ENCODE assay signal across 12 mouse cellular contexts in genomic region chr11:88474889-88475440, GRCm38 (mm10).
A peak's percentile ranks its signal among the peaks of the same experiment; 100 is the strongest.
DNase-seq lines count a peak whose midpoint lies in the region; ATAC-seq lines count a peak whose summit lies in the region.
"Had no signal": no experiment of that assay in that cellular context is flagged by ENCODE, and none has a peak within 500 bp of the region (broad histone marks: within the 10 kb centered on the region; RNA-seq: fewer than 3 reads in every experiment).

No protein-coding gene starts in this region.

- peak; percentile 40; the same call in 1 of the 2 replicates for ATAC-seq in embryonic facial prominence, embryonic 15.5 days (ENCODE audit: insufficient number of reproducible peaks, low FRiP score, low TSS enrichment, low read depth)
- peak; percentile 73 for ATAC-seq in heart, embryonic 16.5 days (replicated peaks; ENCODE audit: extremely low read depth, insufficient read depth, low FRiP score)
- no peak; the same call in 1 of the 2 replicates for ATAC-seq in midbrain, embryonic 15.5 days (replicated peaks)

- H3K4me2 ChIP-seq in embryonic facial prominence, embryonic 15.5 days (replicated peaks) = no peak overlapping the region
- H3K4me2 ChIP-seq in heart, embryonic 16.5 days (ENCODE audit: low read depth, low read length) = no peak overlapping the region
- H3K4me2 ChIP-seq in midbrain, embryonic 15.5 days = no peak overlapping the region
- H3K4me2 ChIP-seq: neural tube, embryonic 12.5 days had no signal

- H3K36me3 ChIP-seq in embryonic facial prominence, embryonic 15.5 days = no peaks in the 10 kb centered on the region
- peaks cover 8% of the 10 kb centered on the region for H3K36me3 ChIP-seq in heart, embryonic 16.5 days (ENCODE audit: control insufficient read depth, insufficient read depth)
- H3K36me3 ChIP-seq in midbrain, embryonic 15.5 days (replicated peaks) = no peaks in the 10 kb centered on the region
- H3K36me3 ChIP-seq: neural tube, embryonic 12.5 days had no signal

- H3K27me3 ChIP-seq in embryonic facial prominence, embryonic 15.5 days = no peaks in the 10 kb centered on the region
- H3K27me3 ChIP-seq in heart, embryonic 16.5 days (ENCODE audit: control insufficient read depth, insufficient read depth, low read length) = no peaks in the 10 kb centered on the region
- H3K27me3 ChIP-seq in midbrain, embryonic 15.5 days (replicated peaks) = no peaks in the 10 kb centered on the region
- H3K27me3 ChIP-seq: neural tube, embryonic 12.5 days had no signal

- intact Hi-C loops in left cerebral cortex, postnatal 4 days (cut with DNase I) = no loop called here
- intact Hi-C loops in left cerebral cortex, postnatal 25 days (cut with DNase I) = no loop called here
- intact Hi-C loops in gastrocnemius, postnatal 36 days (cut with DNase I) = no loop called here

- H3K9ac ChIP-seq in embryonic facial prominence, embryonic 15.5 days = no peak overlapping the region
- peak overlapping the region; percentile 31; the same call in 1 of the 2 replicates for H3K9ac ChIP-seq in heart, embryonic 16.5 days (ENCODE audit: low read length)
- H3K9ac ChIP-seq in midbrain, embryonic 15.5 days = no peak overlapping the region
- H3K9ac ChIP-seq: neural tube, embryonic 12.5 days had no signal

- H3K27ac ChIP-seq in embryonic facial prominence, embryonic 15.5 days (replicated peaks) = no peak overlapping the region
- H3K27ac ChIP-seq in heart, embryonic 16.5 days (ENCODE audit: low read length) = peak overlapping the region; percentile 90
- H3K27ac ChIP-seq in midbrain, embryonic 15.5 days = peak overlapping the region; percentile 50; the same call in 1 of the 2 replicates
- H3K27ac ChIP-seq: kidney, postnatal 0 days; neural tube, embryonic 12.5 days had no signal

- 64% methylated on average over 4 of the region's 4 CpGs for WGBS in embryonic facial prominence, embryonic 15.5 days
- 45% methylated on average over 4 of the region's 4 CpGs for WGBS in heart, embryonic 16.5 days
- WGBS in midbrain, embryonic 15.5 days = 49% methylated on average over 4 of the region's 4 CpGs

- no peaks in the 10 kb centered on the region for H3K9me3 ChIP-seq in embryonic facial prominence, embryonic 15.5 days (replicated peaks)
- no peaks in the 10 kb centered on the region for H3K9me3 ChIP-seq in heart, embryonic 16.5 days (replicated peaks; ENCODE audit: control insufficient read depth, low read length)
- no peaks in the 10 kb centered on the region for H3K9me3 ChIP-seq in midbrain, embryonic 15.5 days
- H3K9me3 ChIP-seq: neural tube, embryonic 12.5 days had no signal

- DNase-seq in left cerebral cortex, postnatal 4 days = peak; percentile 47
- no peak for DNase-seq in left cerebral cortex, postnatal 25 days (ENCODE audit: low spot score in 2 of 2)
- DNase-seq in frontal cortex, postnatal 10 days (ENCODE audit: low spot score in 2 of 2) = no peak
- no peak for DNase-seq in gastrocnemius, postnatal 36 days
- no peak for DNase-seq in gastrocnemius, postnatal 10 days
- DNase-seq: lung, postnatal 14 days; thymus, postnatal 4 days had no signal

- peaks cover 39% of the 10 kb centered on the region for H3K4me1 ChIP-seq in embryonic facial prominence, embryonic 15.5 days
- peaks cover 47% of the 10 kb centered on the region for H3K4me1 ChIP-seq in heart, embryonic 16.5 days (ENCODE audit: control insufficient read depth, insufficient read depth, low read length)
- H3K4me1 ChIP-seq in midbrain, embryonic 15.5 days = peaks cover 65% of the 10 kb centered on the region

- H3K4me3 ChIP-seq in embryonic facial prominence, embryonic 15.5 days (replicated peaks) = no peak overlapping the region
- no peak overlapping the region for H3K4me3 ChIP-seq in heart, embryonic 16.5 days (ENCODE audit: low read length)
- no peak overlapping the region for H3K4me3 ChIP-seq in midbrain, embryonic 15.5 days
- H3K4me3 ChIP-seq: neural tube, embryonic 12.5 days had no signal
